Mouse (Mus musculus) Patski (cell line): Measurements from ENCODE around the gene Grasp. TPM values are rescaled to one million over a fixed set of nuclear protein-coding genes. Genes with fewer than 3 reads are reported as not detected.

ENCODE experiments used
- ATAC-seq: fragments of 100-300 bp; one replicate; pipeline ENCODE4 v1.8.0; 2021
- CTCF ChIA-PET: fragments of 350-600 bp; sonication (Branson Sonifier 250); formaldehyde crosslinking; loops from one replicate; lab custom pipeline; 2022; ENCODE audit warnings: inconsistent platforms; lab: Charles Lee
- POLR2A ChIA-PET: fragments of 350-600 bp; sonication (Branson Sonifier 250); formaldehyde crosslinking; loops from one replicate; lab custom pipeline; 2022; ENCODE audit warnings: antibody characterized with exemption, inconsistent platforms; lab: Charles Lee
- DNase-seq: peaks from one replicate; pipeline ENCODE4 v3.0.0-alpha.2; 2011; ENCODE audit warnings: low read depth, low spot score
- H3K27me3 ChIP-seq: fragments of 371-371 bp; one replicate; pipeline ENCODE4 v1.5.1; 2021
- CTCF ChIP-seq: fragments of 100-300 bp; IDR thresholded peaks from one replicate; pipeline ENCODE4 v1.5.1; 2021
- in situ Hi-C: fragments of 300-500 bp; cut with MboI; formaldehyde crosslinking; loops from 3 replicates; pipeline ENCODE4 v1.11.1; 2018; ENCODE audit warnings: low pct_unique_long_range_greater_than_20kb, mixed read lengths
- polyA plus RNA-seq: library from polyadenylated mRNA; unstranded; gene quantifications from one replicate; pipeline ENCODE4 v1.2.3, GENCODE M21; 2021

Gene Grasp
- polyA plus RNA-seq, 1 experiment from 2014 or later: 6.8 TPM

DNA sequence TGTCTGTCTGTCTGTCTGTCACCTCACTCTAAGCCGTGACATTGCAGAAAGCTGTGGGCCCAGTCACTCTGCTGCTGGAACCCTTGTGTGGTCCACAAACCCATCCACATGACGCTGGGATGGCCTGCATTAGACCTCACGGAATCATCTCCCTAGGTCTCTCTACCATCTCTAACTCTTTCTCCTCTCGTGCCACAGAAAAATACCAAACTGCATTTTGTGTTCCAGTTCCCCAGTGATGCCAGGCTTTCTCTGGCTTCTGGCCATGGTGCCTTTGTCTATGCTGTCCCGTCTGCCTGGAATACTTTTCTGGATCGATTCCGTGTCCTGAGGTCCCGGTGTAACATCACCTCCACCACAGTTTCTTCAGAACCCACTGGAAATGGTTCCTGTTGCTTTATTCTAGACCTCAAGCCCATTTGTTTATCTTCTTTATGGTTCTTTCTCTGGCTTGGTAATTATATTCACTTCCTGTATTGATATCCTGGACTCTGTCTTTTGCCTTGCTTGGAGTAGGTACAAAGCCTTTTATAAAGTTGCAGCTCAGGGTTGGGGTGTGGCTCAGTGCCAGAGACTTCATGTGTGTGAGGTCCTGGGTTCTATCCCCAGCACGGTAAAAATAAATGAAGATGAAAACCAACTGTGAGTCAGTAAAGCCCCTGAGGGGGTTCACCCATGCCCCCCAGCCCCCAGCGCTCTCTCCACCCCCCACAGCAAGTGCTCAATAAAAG lies 10.8 kb downstream of the Grasp start:
- POLR2A ChIA-PET: interaction anchor here (1.6 to 5.0 kb wide), 3 partner anchors 10 to 22 kb away, joined by 3 to 29 read pairs (median 12); no protein-coding TSS in a partner anchor
- DNase-seq: no peak

DNA sequence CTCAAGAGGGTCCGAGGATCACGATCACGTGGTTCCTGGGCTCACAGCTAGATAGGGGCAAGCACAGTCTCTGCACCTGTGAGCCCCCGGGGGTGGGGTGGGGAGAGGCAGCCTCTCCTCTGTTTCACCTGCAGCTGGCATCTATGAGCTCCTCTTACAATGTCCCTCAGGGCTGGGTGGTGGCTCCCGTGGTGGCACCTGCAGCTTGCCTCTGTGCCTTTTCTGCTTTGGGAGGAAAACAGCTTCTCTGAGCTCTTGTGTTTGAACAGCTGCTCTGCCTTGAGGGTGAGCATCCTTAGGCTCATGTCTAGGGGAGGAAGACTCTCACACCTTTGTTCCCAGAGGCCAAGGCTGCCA lies 11.3 kb downstream of the Grasp start:
- ChIA-PET POLR2A (interaction anchor here (0.6 to 5.0 kb wide), 5 partner anchors 10 to 837 kb away, joined by 3 to 29 read pairs (median 11); no protein-coding TSS in a partner anchor), CTCF (interaction anchor here (1.3 to 7.7 kb wide), 7 partner anchors 8 to 80 kb away, joined by 3 to 92 read pairs (median 9); partner anchors contain the start of genes Atg101 and Grasp)
- no peaks in the 10 kb centered on the region for H3K27me3 ChIP-seq
- no peak for TF ChIP-seq CTCF
- in situ Hi-C loops: no loop called here
- ATAC-seq (no peak), DNase-seq (no peak)

More for the DNA sequence above, 10.8 kb downstream of the Grasp start:
- in situ Hi-C loops: no loop called here
- TF ChIP-seq CTCF: no peak
- CTCF ChIA-PET: interaction anchor here (1.3 to 7.7 kb wide), 7 partner anchors 7 to 81 kb away, joined by 3 to 92 read pairs (median 9); partner anchors contain the start of genes Atg101 and Grasp
- H3K27me3 ChIP-seq: no peaks in the 10 kb centered on the region
- ATAC-seq: no peak

DNA sequence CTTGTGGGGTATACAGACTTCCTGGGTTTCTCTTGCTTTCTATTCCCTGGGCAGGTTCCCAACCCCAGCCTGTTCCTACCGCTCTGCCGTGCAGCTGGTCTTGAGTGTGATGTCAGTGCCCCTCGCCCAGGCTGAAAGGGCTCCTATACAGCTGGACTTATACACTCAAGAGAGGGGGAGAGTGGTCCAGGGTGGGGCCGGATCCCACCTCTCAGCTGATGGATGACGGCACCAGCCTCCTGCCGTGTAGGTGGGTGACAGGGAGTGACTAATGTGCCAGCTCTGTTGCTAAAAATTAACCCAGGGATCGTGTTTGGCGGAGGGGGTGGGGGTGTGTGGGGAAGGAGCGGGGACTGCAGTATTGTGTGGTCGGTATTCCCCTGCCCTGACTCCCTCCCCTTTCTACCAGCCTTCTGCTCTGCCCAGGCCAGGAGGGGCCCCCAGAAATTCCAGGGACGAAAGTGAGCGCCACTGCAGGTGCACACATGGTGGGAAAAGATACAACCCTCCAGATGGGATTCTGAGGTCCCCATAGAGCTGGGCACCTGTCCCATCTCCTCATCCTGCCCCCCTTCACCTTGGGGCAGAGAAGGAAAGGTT lies 11.8 kb downstream of the Grasp start:
- in situ Hi-C loops: no loop called here
- no peak for TF ChIP-seq CTCF
- no peak for DNase-seq
- no peak for ATAC-seq
- CTCF ChIA-PET: interaction anchor here (1.1 to 7.7 kb wide), 7 partner anchors 8 to 80 kb away, joined by 3 to 92 read pairs (median 9); partner anchors contain the start of genes Atg101 and Grasp
- POLR2A ChIA-PET: interaction anchor here (0.6 to 5.0 kb wide), 5 partner anchors 11 to 836 kb away, joined by 3 to 29 read pairs (median 11); no protein-coding TSS in a partner anchor
- H3K27me3 ChIP-seq: no peaks in the 10 kb centered on the region

DNA sequence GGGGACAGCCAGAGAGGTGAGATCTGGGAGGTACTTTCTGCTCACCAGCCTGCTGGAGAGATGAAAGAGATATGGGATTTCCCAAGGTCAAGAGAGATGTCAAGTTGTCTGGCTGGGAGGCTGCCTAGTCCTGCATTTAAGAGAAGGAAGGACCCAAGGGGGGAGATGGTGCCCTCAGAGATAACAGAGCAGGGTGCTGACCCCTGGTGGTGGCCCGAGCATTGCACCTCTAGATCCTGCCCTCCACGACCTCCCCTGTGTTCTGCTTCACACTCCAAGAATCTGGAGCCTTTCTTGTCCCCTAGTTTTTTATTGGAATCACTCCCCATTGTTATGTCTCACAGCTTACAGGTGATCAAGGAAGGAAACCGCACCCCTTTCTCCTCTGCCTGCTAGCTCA lies 12.9 kb downstream of the Grasp start:
- ATAC-seq: no peak
- POLR2A ChIA-PET: interaction anchor here (5.0 kb wide), 1 partner anchor 15 kb away, joined by 29 read pairs; no protein-coding TSS in a partner anchor
- no peak for DNase-seq

DNA sequence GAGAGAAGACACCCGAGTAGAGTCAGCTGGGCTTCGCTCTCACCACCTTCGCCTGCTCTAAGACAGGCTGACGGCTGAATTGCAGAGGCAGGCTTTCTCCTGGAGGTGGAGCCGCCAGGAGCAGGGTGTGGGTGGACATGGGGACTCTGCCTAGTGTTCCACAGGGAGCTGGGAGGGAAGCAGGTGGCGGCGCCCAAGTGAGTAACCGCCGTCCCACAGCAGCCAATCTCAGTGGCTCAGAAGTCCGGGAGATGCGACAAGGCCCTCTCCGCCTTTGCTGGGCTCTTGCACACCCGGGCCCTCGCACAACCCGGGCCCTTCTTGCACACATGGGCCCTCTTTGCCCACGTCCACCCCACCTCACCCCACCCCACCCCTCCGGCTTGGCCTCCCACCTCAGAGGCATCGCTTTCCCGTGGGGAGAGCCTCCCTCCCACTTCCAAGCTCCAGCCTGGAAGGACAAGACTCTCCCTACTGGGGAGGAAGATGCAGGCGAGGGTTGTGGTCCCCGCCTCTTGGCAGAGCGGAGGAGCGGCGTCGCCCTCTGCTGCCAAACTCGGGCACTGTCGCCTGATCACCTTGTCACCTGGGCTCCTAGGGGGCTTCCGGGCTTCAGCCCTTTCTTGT lies 15.0 kb downstream of the Grasp start:
- no peak for ATAC-seq
- no peak for DNase-seq
- ChIA-PET CTCF (interaction anchor here (0.9 to 7.7 kb wide), 7 partner anchors 11 to 92 kb away, joined by 3 to 92 read pairs (median 7); partner anchors contain the start of gene Grasp), POLR2A (interaction anchor here (0.5 to 5.0 kb wide), 3 partner anchors 17 to 164 kb away, joined by 3 to 29 read pairs (median 6); no protein-coding TSS in a partner anchor)
- in situ Hi-C loops: no loop called here
- peak; percentile 75 for TF ChIP-seq CTCF
- H3K27me3 ChIP-seq: no peaks in the 10 kb centered on the region

More for the DNA sequence above, 12.9 kb downstream of the Grasp start:
- CTCF ChIA-PET: interaction anchor here (0.9 to 7.7 kb wide), 12 partner anchors 9 to 79 kb away, joined by 3 to 92 read pairs (median 4); partner anchors contain the start of gene Grasp
- TF ChIP-seq CTCF: peak; percentile 91
- in situ Hi-C loops: no loop called here
- no peaks in the 10 kb centered on the region for H3K27me3 ChIP-seq

DNA sequence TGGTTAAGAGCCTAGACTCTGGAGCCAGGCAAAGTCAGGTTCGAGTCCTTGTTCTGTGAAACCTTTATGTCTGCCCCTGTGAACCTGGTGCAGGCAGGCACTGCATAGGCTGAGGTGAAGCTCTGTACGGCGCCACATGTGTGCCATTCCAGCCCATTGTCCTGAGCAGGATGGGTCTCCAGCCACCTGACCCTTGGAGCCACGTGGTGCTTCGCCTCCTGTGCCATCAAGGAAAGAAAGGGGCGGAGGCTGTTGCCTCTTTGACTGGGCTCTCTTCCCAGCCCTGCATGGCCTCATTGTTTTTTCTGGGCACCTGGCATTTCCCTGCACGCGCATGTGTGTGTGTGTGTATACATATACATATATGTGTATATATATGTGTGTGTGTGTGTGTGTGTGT lies 15.8 kb downstream of the Grasp start:
- CTCF ChIA-PET: interaction anchor here (0.9 to 7.7 kb wide), 3 partner anchors 41 to 76 kb away, joined by 3 to 44 read pairs (median 15); no protein-coding TSS in a partner anchor
- H3K27me3 ChIP-seq: no peaks in the 10 kb centered on the region
- POLR2A ChIA-PET: interaction anchor here (0.6 kb wide), 1 partner anchor 41 kb away, joined by 3 read pairs; no protein-coding TSS in a partner anchor
- ATAC-seq (no peak), DNase-seq (no peak)
- no peak for TF ChIP-seq CTCF
- in situ Hi-C loops: loop anchor here (5.0 kb wide), 1 partner anchor 42 kb away; the partner anchor contains the start of gene Atg101

DNA sequence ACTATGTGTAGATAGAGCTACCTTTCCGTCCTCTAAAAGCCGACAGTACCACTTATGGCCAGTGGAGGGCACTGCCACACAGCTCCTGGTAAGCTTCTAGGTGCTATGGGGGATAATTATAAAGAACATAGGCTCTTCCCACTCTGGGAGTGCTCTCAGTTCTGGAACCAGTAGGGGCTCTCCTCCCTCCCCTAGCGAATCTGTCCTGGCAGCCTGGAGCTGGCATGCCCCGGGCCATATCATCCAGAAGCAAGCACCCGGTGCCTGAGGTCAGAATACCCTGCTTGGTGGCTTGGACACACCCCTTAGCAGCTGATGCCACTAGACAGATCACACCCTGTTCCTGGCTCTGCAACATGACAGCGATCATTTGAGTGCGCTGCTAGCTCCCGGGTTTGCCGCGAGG lies 16.8 kb downstream of the Grasp start:
- no peak for ATAC-seq
- CTCF ChIA-PET: interaction anchor here (0.8 to 7.7 kb wide), 12 partner anchors 12 to 75 kb away, joined by 3 to 88 read pairs (median 4); partner anchors contain the start of gene Atg101

DNA sequence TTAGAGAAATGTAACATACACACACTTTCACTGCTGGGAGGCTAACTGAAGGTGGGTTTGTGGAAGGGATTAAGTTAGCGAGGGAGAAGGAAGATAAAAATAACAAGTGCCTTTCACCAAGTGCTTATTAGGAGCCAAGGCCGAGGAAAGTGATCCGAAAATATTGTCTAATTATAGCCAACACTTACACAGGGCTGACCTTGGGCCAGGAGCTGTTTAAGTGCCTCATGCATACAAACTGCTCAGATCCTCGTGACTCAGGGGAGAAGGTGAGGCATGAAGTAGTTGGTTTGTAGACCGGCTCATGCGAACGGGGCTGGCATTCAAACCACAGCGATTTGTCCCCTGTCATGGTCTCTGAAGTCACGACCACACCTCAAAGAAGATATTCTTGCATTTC lies 17.2 kb downstream of the Grasp start:
- ATAC-seq (no peak), DNase-seq (no peak)
- TF ChIP-seq CTCF: no peak
- ChIA-PET POLR2A (interaction anchor here (1.3 kb wide), 1 partner anchor 42 kb away, joined by 5 read pairs; the partner anchor contains the start of gene Atg101), CTCF (interaction anchor here (0.6 to 7.7 kb wide), 14 partner anchors 11 to 74 kb away, joined by 3 to 88 read pairs (median 4); partner anchors contain the start of gene Atg101)
- no peaks in the 10 kb centered on the region for H3K27me3 ChIP-seq
- in situ Hi-C loops: loop anchor here (5.0 kb wide), 1 partner anchor 41 kb away; the partner anchor contains the start of gene Atg101

More for the DNA sequence above, 16.8 kb downstream of the Grasp start:
- in situ Hi-C loops: loop anchor here (5.0 kb wide), 1 partner anchor 41 kb away; the partner anchor contains the start of gene Atg101
- DNase-seq: no peak
- peak; percentile 88 for TF ChIP-seq CTCF
- no peaks in the 10 kb centered on the region for H3K27me3 ChIP-seq
- POLR2A ChIA-PET: interaction anchor here (0.7 to 1.3 kb wide), 2 partner anchors 19 to 43 kb away, joined by 5 read pairs; partner anchors contain the start of gene Atg101

DNA sequence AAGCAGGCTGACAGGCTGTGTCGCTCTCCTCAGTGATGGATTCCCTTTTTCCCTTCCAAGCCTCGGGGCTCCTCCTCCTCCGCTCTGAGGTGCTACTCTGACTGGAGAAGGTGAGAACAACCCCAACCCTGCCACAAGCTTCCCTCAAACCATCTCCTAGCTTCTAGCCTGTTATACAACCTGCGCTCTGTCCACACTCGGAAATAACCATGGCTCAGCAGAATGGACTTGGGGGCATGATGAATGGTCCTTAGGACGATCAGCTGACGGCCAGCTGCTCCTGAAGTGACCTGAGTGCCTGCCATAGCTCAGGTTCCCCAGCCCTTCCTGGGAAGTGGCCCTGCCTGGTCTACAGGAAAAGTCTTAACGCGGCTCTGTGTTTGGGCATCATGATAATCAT lies 17.9 kb downstream of the Grasp start:
- no peak for DNase-seq
- TF ChIP-seq CTCF: no peak
- in situ Hi-C loops: loop anchor here (5.0 kb wide), 1 partner anchor 40 kb away; the partner anchor contains the start of gene Atg101
- POLR2A ChIA-PET: interaction anchor here (1.2 kb wide), 1 partner anchor 41 kb away, joined by 7 read pairs; the partner anchor contains the start of gene Atg101
- CTCF ChIA-PET: interaction anchor here (0.6 to 7.7 kb wide), 12 partner anchors 13 to 742 kb away, joined by 3 to 88 read pairs (median 4); partner anchors contain the start of genes Atg101, Grasp and Nr4a1
- H3K27me3 ChIP-seq: no peaks in the 10 kb centered on the region
- no peak for ATAC-seq
